Mouse (Mus musculus) thymus, postnatal 4 days (tissue): ENCODE measurements at regions not wholly inside any gene's neighbourhood (a gene's known extent, or its start where the extent isn't known, plus 50 kb on each side); places are given as distances from the start of the nearest gene placed in this dataset.
A peak's percentile ranks its signal among the peaks of the same experiment; 100 is the strongest.

ENCODE experiments used
- DNase-seq: peaks from one replicate; pipeline ENCODE4 v3.0.0; 2021

DNA sequence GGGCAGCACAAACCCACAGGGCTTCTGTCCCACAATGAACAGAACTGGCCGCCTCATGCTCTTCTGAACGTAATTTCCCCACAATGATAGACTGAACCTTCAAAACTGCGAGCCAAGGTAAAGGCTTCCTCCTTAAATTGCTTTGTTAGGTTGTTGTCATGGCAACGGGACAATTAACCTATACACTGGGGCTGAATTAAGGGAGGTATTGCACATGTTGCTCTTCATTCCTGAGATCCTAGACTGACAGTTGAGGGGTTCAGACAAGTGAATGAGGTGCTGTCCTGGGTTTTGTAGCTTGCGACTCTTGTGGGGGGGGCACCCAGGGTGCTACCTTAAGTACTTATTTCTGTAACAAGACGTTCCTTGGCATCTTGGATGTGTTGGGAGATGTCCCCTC lies 100.6 kb upstream of the Pmepa1 start:
- no peak for DNase-seq

DNA sequence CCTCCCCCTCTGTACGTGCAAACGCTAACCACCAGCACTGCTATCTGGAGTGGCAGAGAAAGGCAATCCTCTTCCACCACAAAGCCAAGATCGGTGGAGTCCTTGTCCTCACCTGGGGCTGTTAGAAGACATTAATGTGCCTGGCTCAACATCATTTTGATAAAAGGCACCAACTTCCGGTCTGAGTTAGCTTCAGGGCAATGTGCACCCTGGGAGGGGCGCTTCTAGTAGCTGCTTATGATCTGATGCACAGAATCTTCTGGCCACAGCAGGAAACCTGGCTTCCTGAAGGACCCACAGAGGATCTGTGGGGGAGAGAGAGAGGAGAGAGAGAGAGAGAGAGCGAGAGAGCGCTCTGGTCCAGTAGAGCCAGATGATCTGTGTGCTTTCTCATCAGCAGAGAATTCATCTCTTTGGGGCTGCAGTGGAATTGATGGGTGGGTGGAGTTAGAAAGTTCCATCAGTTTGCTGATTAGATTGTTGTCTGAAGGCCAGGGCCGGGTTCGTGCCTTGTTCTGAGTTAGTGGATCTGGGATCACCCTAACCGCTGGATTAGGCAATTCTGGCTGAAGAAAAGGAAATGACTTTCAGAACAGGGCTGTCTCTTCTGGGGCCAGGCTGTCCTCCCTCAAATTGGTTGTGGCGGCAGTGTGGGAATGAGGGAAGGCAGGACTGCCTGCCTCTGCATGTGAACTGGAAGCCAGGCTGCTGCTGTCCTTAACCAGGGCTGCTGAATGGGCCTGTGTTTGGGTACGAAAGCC lies 101.3 kb upstream of the Pmepa1 start:
- DNase-seq: no peak

DNA sequence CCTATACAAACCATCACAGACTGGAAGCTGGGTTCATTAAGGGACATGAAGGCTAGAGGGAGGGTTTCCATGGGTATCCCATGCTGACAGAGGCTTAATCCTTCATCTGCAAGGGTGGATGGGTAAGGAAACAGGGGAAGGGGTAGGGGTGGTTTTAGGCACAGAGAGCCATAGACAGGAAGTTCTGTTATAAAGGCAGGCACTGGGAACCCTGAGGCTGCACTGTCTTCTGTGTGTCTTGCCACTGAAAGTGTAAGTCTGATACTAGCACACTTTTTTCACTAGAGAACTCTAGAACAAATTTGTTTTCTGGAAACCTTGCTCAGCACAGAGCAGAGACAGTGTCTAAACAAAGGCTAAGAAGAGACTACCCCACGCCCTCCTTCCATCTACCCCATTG lies 103.4 kb upstream of the Pmepa1 start:
- DNase-seq: no peak

DNA sequence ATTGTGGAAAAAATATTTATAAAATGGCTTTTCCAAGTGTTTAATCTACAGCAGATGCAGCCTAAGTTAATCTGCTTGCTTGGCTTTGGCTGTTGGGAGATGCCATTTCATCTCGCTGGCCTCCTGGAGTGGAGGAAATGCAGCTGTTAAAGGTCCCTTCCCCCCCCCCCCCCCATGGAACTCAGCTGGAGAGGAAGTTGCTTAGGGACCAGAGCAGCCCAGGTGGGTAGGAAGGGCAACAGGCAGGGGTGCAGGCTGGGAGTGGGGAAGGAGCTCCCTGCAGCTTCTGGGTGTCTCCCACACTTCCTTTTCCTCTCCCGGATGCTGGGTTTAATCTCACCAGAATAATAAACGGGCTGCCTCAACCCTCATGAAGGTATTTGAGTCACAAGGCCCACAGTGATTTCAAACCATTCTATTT lies 104.0 kb upstream of the Pmepa1 start:
- DNase-seq: no peak

DNA sequence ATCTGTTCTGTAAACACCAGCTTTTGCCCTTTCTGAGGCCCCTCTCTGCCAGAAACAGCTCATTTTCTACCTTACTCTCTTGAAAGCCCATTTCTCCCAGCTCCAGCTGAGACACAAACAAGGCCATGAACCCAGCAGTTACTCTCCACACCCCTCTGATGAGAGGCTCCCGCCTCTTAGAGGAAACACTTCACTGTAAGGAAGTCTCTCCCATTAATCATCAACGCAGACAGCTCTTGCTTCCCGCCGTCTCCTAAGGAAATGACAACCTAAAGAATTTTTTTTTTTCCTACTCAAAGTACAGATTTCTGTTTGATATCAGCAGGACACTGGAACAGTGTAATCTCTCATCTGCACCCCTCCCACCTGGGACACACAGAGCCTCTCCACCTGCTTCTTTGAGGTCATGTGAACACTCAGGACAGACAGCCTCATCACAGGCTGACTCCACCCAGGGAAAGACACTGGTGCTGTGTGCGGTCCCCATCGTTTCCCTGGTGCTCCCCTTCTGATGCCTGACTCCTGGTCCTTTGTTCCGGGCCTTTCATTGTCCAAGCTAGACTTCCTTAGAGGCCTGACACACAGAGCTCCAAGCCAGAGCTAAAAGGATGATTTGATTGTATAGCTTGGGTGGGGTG lies 106.0 kb upstream of the Pmepa1 start:
- DNase-seq: no peak

DNA sequence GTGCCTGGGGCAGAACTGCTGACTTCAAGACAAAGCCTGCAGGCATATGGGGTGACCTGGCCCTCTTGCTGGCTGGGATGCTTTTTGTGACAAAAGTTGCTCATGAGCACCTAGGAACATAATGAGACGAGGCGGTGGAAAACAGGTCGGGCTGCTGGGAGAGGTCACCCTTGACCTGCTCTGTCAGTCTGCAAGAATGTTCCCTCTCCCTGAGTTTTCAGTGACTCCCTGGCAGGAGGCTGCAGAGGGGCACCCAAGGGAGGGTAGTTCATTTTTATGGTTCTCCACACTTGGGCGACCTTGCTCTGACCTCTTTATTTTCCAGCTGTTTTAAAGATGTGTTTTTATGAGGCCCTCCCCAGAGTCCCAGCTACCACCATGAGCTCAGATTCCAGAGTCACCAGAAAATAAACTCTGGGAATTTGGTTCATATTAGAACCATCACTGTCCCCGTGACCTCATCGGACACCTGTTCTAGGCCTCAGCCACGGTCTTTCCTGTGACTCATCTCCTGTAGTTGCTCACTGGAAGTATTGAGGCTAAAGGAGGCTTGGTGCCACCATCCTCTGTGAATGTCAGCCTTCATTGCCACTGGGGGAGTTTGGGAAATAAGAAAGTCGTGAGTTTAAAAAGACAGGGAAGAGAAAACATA lies 108.7 kb upstream of the Pmepa1 start:
- DNase-seq: no peak

DNA sequence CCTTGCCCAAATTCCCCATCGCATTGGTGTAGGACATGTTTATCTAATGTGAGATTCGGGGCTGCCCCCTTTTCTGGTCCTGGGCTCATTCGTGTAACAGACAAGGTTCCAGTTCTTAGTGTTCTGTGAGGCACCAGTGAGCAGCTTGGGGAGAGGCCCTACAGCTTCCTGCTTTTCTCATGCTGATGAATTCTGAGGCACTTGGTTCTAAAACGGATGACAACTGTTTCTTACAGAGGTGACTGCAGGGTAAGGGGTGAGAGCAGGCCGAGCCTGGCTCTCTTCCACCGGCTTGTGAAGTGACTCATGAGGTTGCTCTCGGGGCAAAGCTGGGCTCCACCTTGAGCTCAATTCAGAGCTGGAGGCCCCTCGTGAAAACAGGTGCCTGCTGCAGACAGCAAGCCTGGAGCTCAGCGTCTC lies 109.4 kb upstream of the Pmepa1 start:
- peak; percentile 57 for DNase-seq

DNA sequence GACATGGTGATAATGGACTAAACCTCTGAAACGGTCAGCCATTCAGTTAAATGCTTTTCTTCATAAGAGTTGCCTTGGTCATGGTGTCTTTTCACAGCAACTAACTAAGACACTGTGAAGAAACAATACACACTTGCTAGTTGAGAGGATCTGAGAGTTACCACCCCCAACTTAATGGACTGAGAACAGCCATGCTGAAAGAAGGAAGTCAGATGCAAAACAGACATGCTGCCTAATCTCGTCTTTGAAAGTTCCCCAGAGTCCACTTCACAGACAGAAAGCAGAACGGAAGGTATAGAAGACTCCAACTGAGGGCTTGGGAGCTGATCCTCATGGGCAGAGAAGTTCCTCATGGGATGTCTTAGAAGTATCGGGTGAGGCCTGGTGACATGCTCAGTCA lies 111.8 kb upstream of the Pmepa1 start:
- DNase-seq: no peak

DNA sequence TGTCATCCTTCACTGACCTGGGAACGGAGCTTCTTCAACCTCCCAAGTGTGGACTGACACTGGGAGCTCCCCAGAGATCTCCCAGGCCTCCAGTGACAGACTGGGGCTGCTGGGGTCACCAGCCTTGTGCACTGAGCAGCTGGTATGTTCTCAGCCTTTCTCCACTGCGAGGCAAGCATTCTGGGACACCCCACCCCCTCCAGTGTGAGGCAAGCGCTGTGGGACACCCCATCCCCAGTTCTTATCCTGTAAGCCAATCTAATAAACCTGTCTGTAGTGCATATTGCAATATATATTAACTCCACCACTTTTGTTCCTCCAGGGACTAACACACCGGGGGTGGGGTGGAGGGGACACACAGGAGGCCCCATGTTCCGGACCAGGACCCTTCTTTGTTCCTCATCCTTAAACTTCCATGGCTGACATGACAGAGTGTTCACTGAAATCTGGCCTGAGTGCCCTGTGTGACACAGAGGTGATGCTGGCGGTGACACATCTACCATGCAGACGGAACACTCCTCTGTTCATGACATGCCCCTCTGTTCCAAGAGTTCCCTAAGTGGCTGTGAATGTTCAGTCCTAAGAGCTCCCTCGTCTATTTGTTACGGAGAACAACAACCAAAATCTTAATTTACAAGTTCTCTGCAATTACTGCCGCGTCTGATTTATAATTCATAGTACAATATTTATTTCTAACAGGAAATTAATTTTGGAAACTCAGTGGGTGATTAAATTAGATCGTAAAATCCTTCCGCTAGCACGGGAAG lies 116.4 kb upstream of the Pmepa1 start:
- DNase-seq: no peak

DNA sequence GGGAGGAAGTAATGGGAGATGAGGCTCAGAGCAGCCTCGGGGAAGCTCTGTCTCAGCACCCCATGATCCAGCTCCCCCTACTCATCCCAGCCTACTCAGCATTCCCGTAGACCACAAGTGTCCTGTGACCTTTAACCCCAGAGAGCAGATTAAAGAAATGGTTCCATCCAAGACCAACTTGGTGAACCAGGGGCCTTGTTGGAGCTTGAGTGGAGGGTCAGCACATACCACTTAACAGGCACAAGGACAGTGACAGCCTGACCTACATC lies 116.9 kb upstream of the Pmepa1 start:
- DNase-seq: no peak

DNA sequence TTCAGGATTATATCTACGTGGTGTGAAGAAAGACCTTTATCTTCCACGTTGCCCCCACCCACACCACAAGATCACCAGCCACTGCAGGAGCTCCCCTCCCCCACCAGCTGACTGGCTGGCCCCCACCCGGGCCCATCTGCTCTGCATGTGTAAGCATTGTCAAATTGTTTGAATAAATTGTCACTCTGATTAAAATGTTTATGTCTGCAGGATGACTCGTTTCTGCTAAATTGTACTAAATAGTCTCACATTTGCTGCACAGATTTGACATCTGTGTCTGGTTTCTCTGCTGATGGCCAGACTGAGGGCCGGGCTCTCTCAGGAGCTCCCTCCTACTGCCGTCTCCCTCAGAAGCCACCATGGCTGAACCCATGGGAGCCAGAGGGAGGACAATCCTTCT lies 119.2 kb upstream of the Pmepa1 start:
- DNase-seq: no peak

DNA sequence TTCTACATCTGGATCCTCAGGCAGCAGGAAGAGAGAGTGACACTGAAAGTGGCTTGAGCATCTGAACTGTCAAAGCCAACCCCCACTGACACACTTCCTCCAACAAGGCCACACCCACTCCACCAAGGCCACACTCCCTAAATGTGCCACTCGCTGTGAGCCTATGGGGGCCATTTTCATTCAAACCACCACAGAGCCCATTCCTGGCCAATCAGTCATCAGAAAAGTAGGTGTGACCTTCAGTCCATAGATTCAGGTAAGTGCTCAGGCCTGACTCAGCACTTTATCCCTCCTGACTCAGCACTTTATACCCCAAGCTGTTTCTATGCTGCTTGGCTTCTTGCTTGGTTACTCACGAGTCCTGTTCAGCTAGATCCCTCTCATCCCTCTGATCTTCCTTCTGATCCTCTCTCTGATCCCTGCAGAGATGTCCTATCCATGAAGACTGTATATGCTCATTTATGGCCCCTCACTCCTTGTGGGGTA lies 121.6 kb upstream of the Pmepa1 start:
- DNase-seq: no peak

DNA sequence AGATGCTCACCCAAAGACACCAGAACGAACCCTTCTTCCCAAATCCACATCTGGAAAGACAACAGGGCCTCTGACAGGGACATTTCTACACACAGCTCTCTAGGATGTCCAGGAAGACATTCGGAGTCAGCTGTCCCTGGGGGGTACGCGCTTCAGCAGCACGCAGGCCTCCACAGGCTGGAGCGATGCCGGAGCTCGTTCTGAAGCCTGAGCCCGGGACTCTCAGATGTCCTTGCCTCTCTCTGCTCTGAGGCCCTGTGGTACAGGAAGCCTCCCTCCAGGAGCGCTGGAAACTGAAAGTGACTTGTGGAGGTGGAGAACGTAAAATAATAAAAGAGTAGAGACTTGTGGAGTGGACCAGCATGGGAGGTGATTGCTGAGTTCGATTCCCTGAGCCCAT lies 116.8 kb upstream of the 1700021F07Rik start:
- peak; percentile 18 for DNase-seq

DNA sequence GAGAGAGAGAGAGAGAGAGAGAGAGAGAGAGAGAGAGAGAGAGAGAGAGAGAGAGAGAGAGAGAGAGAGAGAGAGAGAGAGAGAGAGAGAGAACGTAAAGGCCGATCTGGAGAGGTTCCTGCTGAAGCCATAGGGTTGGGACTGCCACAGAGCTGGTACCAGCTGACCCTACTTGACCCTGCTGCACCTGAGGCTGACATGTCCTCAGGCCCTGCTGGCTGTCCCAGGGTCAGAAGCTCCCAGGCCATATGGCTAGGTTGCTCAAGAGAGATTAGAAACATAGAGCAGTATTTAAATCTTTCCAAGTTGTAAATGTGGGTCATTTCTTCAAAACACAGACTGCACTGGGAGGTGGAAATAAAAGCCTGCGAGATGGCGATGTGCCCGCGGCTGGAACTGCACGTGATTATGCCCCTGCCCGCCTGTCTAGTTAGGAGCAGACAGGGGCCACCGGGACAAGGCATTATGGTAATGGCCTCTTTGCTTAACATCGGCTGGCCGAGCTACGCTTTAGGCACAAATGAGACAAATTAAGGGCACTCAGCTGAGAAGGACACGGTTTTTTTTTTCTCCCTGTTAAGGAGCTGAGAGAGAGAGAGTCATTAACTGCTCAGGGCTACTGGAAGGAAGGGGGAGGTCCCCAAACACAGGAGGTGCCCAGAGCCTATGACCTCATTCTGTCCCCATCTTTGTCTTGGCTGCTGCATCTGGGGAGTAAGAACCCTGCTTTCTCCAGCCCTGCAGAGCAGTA lies 115.9 kb upstream of the 1700021F07Rik start:
- DNase-seq: peak; percentile 36

DNA sequence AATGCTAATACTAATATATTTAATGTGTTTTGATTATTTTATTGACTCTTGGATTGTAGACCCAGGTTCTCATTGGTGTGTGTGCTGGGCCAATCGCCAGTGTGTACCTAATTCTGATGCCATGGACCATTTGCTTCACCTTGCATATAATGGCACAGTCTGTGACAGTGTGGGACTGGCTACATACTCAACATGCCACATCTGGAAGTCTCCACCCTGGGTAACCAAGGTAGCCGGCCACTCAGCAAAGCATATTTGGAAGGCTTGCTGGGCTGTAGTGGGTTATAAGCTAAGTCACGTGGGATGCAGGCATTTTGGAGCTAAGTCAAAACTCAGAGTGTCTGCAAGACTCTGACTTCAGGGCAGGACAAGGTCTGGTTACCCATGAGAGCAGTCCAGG lies 115.3 kb upstream of the 1700021F07Rik start:
- DNase-seq: no peak

DNA sequence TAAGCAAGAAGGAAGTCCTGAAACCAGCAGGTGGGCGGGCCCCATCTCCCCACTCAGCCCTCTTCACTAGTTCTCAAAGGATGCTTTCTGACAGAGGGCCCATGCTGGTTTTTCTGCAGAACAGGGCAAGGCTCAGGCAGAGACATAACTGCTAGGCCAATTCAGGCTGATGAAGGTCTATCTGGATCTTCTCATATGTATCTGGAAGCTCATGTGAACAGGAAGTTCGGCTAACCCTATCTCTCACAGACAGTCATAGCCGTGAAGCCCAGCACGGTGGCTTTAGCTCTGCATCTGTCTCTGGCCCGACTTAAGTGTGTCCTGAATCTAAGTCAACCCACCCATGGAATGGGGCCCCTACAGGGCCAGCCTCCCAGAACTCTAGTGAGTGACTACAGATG lies 113.7 kb upstream of the 1700021F07Rik start:
- peak; percentile 74 for DNase-seq

DNA sequence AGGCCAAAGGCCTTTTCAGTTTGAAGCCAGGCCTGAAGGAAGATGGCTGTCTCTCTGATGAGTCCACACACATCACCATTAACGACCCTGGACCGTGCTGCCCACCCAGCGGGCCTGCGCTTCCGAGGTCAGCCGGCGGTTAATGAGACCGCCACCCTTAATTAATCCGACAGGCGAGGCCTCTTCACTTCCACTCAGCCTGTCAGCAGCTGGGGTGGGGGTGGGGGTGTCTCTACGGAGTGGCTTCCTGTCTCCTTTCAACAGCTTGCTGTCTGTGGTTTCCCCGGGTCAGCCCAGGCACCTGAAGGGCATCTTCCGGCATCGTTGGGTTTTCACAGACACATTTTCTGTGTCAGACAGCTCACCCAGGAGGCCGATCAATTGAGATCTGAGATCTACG lies 113.0 kb upstream of the 1700021F07Rik start:
- DNase-seq: peak; percentile 79

DNA sequence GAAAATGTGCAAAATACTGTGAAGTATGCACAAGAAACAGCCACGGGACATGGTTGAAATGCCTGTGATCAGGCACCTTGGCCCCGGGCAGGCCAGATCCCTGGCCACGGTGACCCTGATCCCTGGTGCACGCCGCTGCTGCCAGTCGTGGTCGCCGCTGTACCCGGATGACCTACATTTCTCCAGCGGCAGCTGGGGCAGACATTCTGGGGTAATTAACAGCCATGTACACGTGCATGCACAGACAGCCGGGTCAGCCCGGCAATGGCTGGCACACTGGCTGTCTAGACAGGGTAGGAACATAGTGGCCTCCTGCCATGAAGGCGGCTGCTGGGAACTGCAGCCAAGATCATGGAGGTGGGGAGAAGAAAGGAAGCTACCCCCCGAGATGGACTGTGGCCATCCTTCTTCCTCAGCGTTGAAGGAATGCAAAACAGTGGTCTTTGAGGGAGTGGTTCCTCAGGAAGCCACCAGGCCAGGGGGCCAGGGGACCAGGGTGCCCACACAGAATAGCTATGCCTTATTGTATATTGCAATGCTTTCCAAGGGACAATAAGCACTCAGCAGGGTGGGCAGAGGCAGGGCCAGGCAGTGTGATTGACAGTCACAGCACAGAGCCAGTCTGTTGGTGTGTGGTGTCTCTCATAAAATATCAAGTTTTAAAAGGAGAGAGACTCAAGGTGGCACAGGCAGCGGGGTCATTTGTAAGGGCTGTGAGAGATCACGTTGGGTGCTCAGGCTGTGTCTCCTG lies 108.3 kb upstream of the 1700021F07Rik start:
- DNase-seq: peak; percentile 35

DNA sequence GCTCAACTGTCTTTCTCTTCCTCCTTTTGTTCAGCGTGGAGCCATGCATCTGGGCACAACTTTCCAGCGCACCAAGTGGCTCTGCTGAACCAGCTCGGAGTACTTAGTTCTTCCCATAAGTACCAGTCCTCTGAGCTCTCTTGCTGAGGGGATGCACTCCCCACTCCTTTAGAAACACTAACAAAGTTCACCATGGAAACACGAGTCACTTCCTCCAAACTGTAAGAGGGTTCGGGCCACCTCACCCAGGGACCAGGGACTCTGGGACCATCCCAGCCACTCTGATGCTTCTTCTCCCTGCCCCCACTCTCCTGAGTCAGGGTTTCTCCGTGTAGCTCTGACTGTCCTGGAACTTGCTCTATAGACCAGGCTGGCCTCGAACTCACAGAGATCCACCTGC lies 107.0 kb upstream of the 1700021F07Rik start:
- no peak for DNase-seq

DNA sequence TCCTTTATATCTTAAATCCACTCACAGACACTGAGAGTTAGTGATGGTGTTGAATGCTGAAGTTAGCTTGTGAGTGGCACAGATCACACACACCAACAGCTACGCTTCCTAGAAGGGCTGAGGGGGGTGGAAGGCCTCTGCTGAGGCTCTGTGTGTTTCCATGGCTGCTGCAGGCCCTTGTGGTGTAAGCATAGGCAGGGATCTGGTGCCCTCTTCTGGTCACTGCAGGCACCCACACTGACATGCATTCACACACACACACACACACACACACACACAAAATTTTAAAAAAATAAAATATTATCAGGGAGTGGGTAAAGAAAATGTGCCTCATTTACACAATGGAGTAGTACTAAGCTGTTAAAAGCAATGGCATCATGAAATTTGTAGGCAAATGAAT lies 105.5 kb upstream of the 1700021F07Rik start:
- DNase-seq: peak; percentile 76

DNA sequence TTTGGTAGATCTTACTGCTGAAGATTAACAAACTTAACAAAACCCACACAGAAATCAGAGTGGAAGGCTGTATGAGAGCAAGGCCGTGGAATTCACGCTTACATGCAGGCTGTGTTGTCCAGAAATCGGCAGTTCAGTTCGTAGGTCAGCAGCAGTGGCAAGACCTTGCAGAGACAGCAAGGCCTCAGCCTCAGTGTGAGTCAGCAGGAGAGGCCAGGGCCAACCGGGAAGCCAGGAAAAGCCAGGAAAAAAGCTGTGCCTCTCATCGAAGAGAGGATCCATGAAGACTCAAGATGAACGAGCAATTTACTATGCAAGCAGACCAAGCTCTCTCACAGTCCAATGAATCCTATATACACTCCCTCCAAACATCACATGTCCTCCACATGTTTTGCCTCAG lies 103.4 kb upstream of the 1700021F07Rik start:
- DNase-seq: no peak

DNA sequence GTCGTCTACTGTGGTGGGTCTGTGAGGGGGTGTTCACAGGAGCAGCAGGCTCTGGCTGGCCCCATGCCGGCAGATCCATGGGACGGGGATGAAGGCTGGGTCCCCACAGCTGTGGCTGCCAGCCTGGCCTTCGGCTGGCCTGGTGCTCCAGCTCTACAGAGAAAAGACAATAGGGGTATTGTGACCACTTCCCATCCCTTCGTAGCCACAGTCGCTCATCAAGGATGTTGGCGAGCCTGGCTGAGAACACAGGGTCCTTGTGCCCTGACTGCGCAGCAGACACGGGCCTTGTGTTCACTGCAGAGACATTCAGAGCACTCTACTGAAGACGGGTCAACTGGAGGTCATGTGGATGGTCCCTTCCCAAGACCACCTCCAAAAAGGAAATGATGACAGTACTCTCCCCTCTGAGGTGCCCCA lies 102.4 kb upstream of the 1700021F07Rik start:
- no peak for DNase-seq
